Mouse (Mus musculus): ENCODE measurements at regions not wholly inside any gene's neighbourhood (a gene's known extent, or its start where the extent isn't known, plus 50 kb on each side); places are given as distances from the start of the nearest gene placed in this dataset.

DNA sequence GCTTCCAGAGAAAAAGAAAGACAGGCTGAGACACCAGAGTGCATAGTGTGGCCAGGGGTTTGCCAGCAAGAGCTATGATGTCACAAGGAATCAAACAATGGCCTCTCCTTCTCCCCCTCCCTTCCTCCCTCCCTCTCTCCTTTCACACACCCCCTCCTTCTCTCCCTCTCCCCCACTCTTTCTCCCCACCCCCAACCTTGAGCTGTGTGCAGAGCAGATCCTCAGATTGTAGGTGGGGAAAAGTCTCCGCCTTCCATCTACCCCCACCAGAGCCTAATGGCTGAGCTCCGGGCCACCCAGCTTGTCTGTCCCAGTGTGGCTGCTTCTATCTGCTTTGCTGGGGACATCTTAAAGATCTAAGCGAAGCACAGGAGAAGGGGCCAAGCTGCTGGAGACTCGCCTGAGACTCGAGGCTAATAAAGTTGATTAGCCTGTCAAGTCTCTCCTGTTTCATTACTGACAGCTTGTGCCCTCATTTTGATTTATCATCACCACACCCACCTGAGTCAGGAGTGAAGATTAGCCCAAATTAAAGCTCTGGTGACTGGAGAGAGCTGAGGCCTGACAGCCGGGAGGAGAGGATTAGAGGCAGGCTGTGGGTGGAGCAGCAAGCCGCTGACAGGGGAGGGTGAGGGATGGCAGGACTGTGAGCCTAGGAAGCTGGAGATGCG, 272.8 kb downstream of the Cbln1 start:
- no peak for TF ChIP-seq POLR2A (IDR thresholded peaks at IDR 0.05; ENCODE audit: low read depth, low read length)
- no peak for TF ChIP-seq CTCF (conservative IDR thresholded peaks at IDR 0.05 in 1 of 2, IDR thresholded peaks at IDR 0.05 in 1 of 2; ENCODE audit: low read depth in 2 of 2, low read length in 2 of 2)
- no peak for TF ChIP-seq UBTF (IDR thresholded peaks at IDR 0.05; ENCODE audit: low read depth, low read length)
- no peak for TF ChIP-seq ZNF384 (IDR thresholded peaks at IDR 0.05; ENCODE audit: low read depth, low read length)
- no peak for TF ChIP-seq CHD1 (IDR thresholded peaks at IDR 0.05; ENCODE audit: low read depth, low read length)
- no peak for TF ChIP-seq MAX (IDR thresholded peaks at IDR 0.05; ENCODE audit: low read length)
- no peak for TF ChIP-seq ZMIZ1 (IDR thresholded peaks at IDR 0.05; ENCODE audit: low read depth, low read length)
- TF ChIP-seq NELFE (IDR thresholded peaks at IDR 0.05; ENCODE audit: low read depth, low read length): no peak
- no peak for TF ChIP-seq TCF12 (IDR thresholded peaks at IDR 0.05; ENCODE audit: low read depth, low read length)
- TF ChIP-seq SMC3 (IDR thresholded peaks at IDR 0.05; ENCODE audit: low read depth, low read length): no peak
- no peak for TF ChIP-seq TBP (conservative IDR thresholded peaks at IDR 0.05; ENCODE audit: low read depth, low read length)
- TF ChIP-seq RCOR1 (conservative IDR thresholded peaks at IDR 0.05; ENCODE audit: low read depth, low read length): no peak
- TF ChIP-seq MAZ (IDR thresholded peaks at IDR 0.05; ENCODE audit: low read depth, low read length): no peak
- no peak for TF ChIP-seq USF1 (IDR thresholded peaks at IDR 0.05; ENCODE audit: low read depth, low read length)
